Mouse (Mus musculus): Measurements from ENCODE around the gene Ranbp17. TPM values are rescaled to one million over a fixed set of nuclear protein-coding genes. Genes with fewer than 3 reads are reported as not detected.

The Ranbp17 gene
- polyA plus RNA-seq, 1 experiment = 0.09 TPM

DNA sequence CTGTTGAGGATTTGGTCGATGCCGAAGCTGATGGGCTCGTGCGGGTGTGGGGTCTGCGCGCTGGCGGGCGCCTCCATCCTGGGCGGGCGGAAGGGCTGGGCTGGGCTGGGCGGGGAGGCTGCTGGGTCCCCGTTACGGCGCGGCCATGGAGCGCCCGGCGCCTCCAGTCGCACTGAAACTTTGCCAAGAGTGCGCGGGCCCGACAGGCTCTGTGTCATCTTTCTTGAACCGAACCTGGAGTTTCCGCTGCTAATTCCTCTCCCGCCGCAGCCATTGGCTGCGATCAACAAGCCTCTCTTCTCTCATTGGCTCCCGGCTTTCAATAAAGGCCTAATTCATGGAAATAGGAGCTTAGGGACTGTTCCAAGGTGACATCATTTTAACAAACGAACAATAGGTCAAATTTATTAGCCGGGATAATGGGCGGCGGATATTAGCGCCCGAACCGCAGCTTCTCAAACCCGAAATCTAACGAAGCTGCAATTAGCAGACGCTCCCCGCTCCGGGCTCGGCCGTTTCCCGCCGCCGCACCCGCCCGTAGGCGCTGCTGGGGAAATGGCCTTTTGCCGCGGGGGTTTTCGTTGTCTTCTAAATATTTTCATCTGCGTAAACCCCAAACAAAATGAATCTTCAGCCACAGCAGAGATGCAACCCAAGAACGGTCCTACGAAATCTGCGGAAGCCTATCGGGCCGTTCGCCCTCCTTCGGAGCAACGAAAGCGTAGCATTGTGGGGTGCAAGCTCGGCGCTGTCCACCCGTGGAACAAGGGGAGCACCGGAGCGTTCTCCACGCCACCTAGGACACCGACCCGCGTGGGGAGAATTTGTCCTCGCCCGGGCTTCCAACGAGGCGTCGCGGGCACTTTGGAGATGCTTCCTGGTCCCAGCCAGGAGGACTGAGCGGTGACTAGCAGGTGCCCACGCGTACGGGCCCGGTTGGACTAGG lies 309.9 kb downstream of the Ranbp17 start, which contains the start of gene Tlx3:
Tlx3 (minus strand) TSS at position 207 of the 946 bp plus-strand sequence.
- Histone ChIP-seq H3K4me1 (ENCODE audit: control insufficient read depth) (no peaks in the 10 kb centered on the region), H3K36me3 (ENCODE audit: control insufficient read depth) (no peaks in the 10 kb centered on the region), H3K9me3 (ENCODE audit: control insufficient read depth, low read length) (peaks cover 10% of the 10 kb centered on the region; the same call in 1 of the 2 replicates), H3K27me3 (ENCODE audit: control insufficient read depth) (peaks cover 94% of the 10 kb centered on the region), H3K4me3 (replicated peaks) (no peak within 1 kb of the TSS)
- no peak for TF ChIP-seq TAL1 (IDR thresholded peaks at IDR 0.05; ENCODE audit: low read length)
- no peak for TF ChIP-seq GATA1 (IDR thresholded peaks at IDR 0.05; ENCODE audit: low read length)

DNA sequence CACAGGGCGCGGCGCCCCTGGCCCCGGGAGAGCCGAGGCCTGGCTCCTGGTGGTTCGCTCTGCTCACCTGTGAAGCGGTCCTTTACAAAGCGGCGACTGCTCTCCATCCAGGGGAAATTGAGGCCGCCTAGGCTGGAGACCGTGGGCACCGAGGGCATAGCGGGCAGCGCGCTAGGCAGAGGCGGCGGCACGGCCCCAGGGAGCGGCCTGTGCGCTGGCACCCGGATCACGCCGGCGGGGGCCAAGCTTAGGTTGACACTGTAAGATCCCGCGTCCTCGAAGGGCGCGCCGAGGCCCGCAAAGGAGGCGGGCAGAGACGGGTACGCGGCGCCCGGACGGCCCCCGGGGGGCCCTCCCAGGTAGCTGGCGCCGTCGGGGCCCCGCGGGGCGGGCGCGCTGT lies 310.6 kb downstream of the Ranbp17 start:
- no peak for TF ChIP-seq TAL1 (IDR thresholded peaks at IDR 0.05; ENCODE audit: low read length)
- TF ChIP-seq GATA1 (IDR thresholded peaks at IDR 0.05; ENCODE audit: low read length) = no peak
- H3K4me1 ChIP-seq (ENCODE audit: control insufficient read depth) = no peaks in the 10 kb centered on the region
- no peak overlapping the region for H3K4me3 ChIP-seq (replicated peaks)
- peaks cover 15% of the 10 kb centered on the region; the same call in 1 of the 2 replicates for H3K9me3 ChIP-seq (ENCODE audit: control insufficient read depth, low read length)
- H3K36me3 ChIP-seq (ENCODE audit: control insufficient read depth) = no peaks in the 10 kb centered on the region
- H3K27me3 ChIP-seq (ENCODE audit: control insufficient read depth) = peaks cover 96% of the 10 kb centered on the region

DNA sequence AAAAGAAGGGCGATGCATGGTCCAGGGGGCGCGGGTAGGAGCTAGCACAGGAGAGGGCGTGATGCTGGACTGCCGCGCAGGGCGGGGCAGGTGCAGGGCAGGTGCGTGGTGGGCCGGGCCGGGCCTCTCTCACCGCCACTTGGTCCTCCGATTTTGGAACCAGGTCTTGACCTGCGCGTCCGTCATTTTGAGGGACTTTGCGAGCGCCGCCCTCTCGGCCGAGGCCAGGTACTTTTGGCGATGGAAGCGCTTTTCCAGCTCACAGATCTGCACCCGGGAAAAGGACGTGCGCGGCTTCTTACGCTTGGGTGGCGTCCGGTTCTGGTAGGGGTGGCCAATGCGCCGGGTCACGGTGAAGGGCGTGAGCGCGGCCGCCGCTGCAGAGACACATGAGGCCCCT lies 311.2 kb downstream of the Ranbp17 start:
- H3K4me1 ChIP-seq (ENCODE audit: control insufficient read depth) = no peaks in the 10 kb centered on the region
- no peaks in the 10 kb centered on the region for H3K36me3 ChIP-seq (ENCODE audit: control insufficient read depth)
- H3K9me3 ChIP-seq (ENCODE audit: control insufficient read depth, low read length) = peaks cover 21% of the 10 kb centered on the region
- peaks cover 99% of the 10 kb centered on the region for H3K27me3 ChIP-seq (ENCODE audit: control insufficient read depth)
- no peak overlapping the region for H3K4me3 ChIP-seq (replicated peaks)
- TF ChIP-seq TAL1 (IDR thresholded peaks at IDR 0.05; ENCODE audit: low read length) = no peak
- TF ChIP-seq GATA1 (IDR thresholded peaks at IDR 0.05; ENCODE audit: low read length) = no peak

DNA sequence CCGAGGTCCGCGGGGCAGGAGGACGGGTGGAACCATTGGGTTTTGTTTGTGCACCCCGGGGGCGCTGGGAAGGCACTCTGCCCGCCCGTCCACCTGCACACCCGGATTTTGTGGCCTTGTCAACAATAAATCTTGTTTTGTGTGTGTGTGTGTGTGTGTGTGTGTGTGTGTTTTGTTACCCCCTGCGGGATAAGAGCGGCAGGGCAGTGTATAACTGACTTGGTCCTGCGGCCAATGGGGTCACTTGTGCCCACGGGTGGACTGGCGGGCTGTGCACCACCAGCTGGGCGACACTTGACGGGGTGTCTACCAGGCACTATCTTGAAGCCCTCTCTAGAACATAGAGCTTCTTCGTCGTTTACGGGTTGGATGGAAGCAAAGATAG lies 311.9 kb downstream of the Ranbp17 start:
- H3K9me3 ChIP-seq (ENCODE audit: control insufficient read depth, low read length) = peaks cover 26% of the 10 kb centered on the region

GRCm38 (mm10) chr11:33200764-33201625 lies 312.6 kb downstream of the Ranbp17 start:
- no peak for TF ChIP-seq TAL1 (IDR thresholded peaks at IDR 0.05; ENCODE audit: low read length)
- no peak for TF ChIP-seq GATA1 (IDR thresholded peaks at IDR 0.05; ENCODE audit: low read length)
- H3K36me3 ChIP-seq (ENCODE audit: control insufficient read depth) = no peaks in the 10 kb centered on the region
- H3K4me1 ChIP-seq (ENCODE audit: control insufficient read depth) = no peaks in the 10 kb centered on the region
- H3K4me3 ChIP-seq (replicated peaks) = no peak overlapping the region
- H3K27me3 ChIP-seq (ENCODE audit: control insufficient read depth) = peaks cover 100% of the 10 kb centered on the region
- H3K9me3 ChIP-seq (ENCODE audit: control insufficient read depth, low read length) = peaks cover 26% of the 10 kb centered on the region

More for the DNA sequence above, 311.9 kb downstream of the Ranbp17 start:
- Histone ChIP-seq H3K36me3 (ENCODE audit: control insufficient read depth) (no peaks in the 10 kb centered on the region), H3K4me1 (ENCODE audit: control insufficient read depth) (no peaks in the 10 kb centered on the region), H3K27me3 (ENCODE audit: control insufficient read depth) (peaks cover 100% of the 10 kb centered on the region), H3K4me3 (replicated peaks) (no peak overlapping the region)
- no peak for TF ChIP-seq GATA1 (IDR thresholded peaks at IDR 0.05; ENCODE audit: low read length)
- TF ChIP-seq TAL1 (IDR thresholded peaks at IDR 0.05; ENCODE audit: low read length) = no peak

DNA sequence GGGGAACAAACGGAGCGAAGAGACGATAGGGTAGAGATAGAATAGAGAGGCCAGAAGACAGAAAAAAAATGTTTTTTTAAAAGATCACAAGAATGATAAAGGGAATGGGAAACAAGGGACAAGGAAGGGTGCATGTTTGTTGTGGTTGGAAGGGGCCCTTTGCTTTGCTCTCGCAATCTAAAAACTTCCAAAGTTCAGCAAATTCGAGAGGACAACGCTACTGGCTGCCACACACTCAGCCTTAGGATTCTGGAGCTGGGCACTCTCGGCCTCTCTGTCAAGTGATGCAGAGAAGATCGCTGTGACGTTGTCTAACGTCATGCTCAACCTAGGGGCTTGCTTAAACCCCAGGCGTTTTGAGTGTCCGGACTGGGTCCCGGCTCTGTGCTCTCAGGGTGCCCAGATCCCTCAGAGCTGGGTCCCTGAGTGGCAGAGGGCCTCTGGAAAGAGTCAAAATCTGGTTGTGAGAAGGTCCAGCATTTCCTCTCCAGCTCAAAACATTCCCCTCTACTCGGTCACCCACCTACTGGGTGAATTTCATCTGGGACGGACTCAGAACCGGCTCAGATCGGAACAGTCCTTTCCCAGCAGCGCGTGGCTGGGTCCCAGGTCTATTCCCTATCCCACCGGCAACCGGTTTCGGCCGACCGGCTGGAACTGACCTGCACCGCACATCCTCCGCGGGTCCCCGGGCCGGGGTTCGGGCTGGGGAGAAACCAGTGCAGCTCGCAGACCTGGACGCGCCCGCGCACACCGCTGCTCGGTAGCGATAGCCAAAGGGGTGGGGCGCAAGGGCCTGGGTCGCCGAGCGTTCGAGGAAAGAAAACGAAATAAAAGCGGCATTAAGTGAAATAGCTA lies 313.4 kb downstream of the Ranbp17 start:
- no peaks in the 10 kb centered on the region for H3K36me3 ChIP-seq (ENCODE audit: control insufficient read depth)
- H3K4me1 ChIP-seq (ENCODE audit: control insufficient read depth) = no peaks in the 10 kb centered on the region
- TF ChIP-seq TAL1 (IDR thresholded peaks at IDR 0.05; ENCODE audit: low read length) = no peak
- TF ChIP-seq GATA1 (IDR thresholded peaks at IDR 0.05; ENCODE audit: low read length) = no peak
- H3K9me3 ChIP-seq (ENCODE audit: control insufficient read depth, low read length) = peaks cover 26% of the 10 kb centered on the region
- peaks cover 100% of the 10 kb centered on the region for H3K27me3 ChIP-seq (ENCODE audit: control insufficient read depth)
- no peak overlapping the region for H3K4me3 ChIP-seq (replicated peaks)

GRCm38 (mm10) chr11:33199117-33199514 lies 314.4 kb downstream of the Ranbp17 start:
- Histone ChIP-seq H3K4me1 (ENCODE audit: control insufficient read depth) (no peaks in the 10 kb centered on the region), H3K4me3 (replicated peaks) (no peak overlapping the region), H3K27me3 (ENCODE audit: control insufficient read depth) (peaks cover 97% of the 10 kb centered on the region), H3K36me3 (ENCODE audit: control insufficient read depth) (no peaks in the 10 kb centered on the region), H3K9me3 (ENCODE audit: control insufficient read depth, low read length) (peaks cover 24% of the 10 kb centered on the region)
- TF ChIP-seq GATA1 (IDR thresholded peaks at IDR 0.05; ENCODE audit: low read length) = no peak
- TF ChIP-seq TAL1 (IDR thresholded peaks at IDR 0.05; ENCODE audit: low read length) = no peak

- Histone ChIP-seq H3K4me1 (ENCODE audit: control insufficient read depth) (no peaks in the 10 kb centered on the region), H3K36me3 (ENCODE audit: control insufficient read depth) (no peaks in the 10 kb centered on the region), H3K4me3 (replicated peaks) (no peak overlapping the region), H3K27me3 (ENCODE audit: control insufficient read depth) (peaks cover 97% of the 10 kb centered on the region), H3K9me3 (ENCODE audit: control insufficient read depth, low read length) (peaks cover 21% of the 10 kb centered on the region)
- TF ChIP-seq TAL1 (IDR thresholded peaks at IDR 0.05; ENCODE audit: low read length) (no peak), GATA1 (IDR thresholded peaks at IDR 0.05; ENCODE audit: low read length) (no peak)
These were observed 315.0 kb downstream of the Ranbp17 start for GRCm38 (mm10) chr11:33198351-33199116.
